Mouse (Mus musculus) heart, embryonic 13.5 days (tissue): ENCODE results near the gene Plekha5. TPM values are rescaled to one million over a fixed set of nuclear protein-coding genes. Genes with fewer than 3 reads are reported as not detected.

Source experiments
- ATAC-seq: fragments of 200-750 bp; cut with Nextera tagmentation; 2 replicates; pipeline ENCODE4 v1.8.0; 2017; ENCODE audit warnings: moderate TSS enrichment; ENCODE audit not compliant: insufficient number of reproducible peaks, low FRiP score, low TSS enrichment; ENCODE audit errors: extremely low read depth
- H3K27ac ChIP-seq: fragments of 300-500 bp; sonication (generic); replicated peaks from 2 replicates; pipeline ENCODE4 v1.5.1; 2015; ENCODE audit warnings: moderate library complexity, mild to moderate bottlenecking, inconsistent platforms
- H3K27me3 ChIP-seq: fragments of 300-500 bp; sonication (generic); replicated peaks from 2 replicates; pipeline ENCODE4 v1.6.1; 2015; ENCODE audit warnings: mild to moderate bottlenecking, inconsistent platforms
- H3K36me3 ChIP-seq: fragments of 300-500 bp; sonication (generic); 2 replicates; pipeline ENCODE4 v1.6.1; 2015; ENCODE audit warnings: mild to moderate bottlenecking, inconsistent platforms
- H3K4me1 ChIP-seq: fragments of 300-500 bp; sonication (generic); 2 replicates; pipeline ENCODE4 v1.6.1; 2015; ENCODE audit warnings: inconsistent platforms
- H3K4me2 ChIP-seq: fragments of 300-500 bp; sonication (generic); 2 replicates; pipeline ENCODE4 v1.6.1; 2015; ENCODE audit warnings: inconsistent platforms, mild to moderate bottlenecking, moderate library complexity
- H3K4me3 ChIP-seq: fragments of 300-500 bp; sonication (generic); 2 replicates; pipeline ENCODE4 v1.5.1; 2015; ENCODE audit warnings: moderate library complexity, mild to moderate bottlenecking, inconsistent platforms
- H3K9ac ChIP-seq: fragments of 300-500 bp; sonication (generic); 2 replicates; pipeline ENCODE4 v1.6.1; 2015; ENCODE audit warnings: inconsistent platforms, mild to moderate bottlenecking, moderate library complexity
- H3K9me3 ChIP-seq: fragments of 300-500 bp; sonication (generic); 2 replicates; pipeline ENCODE4 v1.6.1; 2016; ENCODE audit warnings: inconsistent platforms
- WGBS: fragments of 180-500 bp; shearing (Covaris S2); methylation state at CpG from one replicate; pipeline ENCODE4 v1.1.7; 2015; ENCODE audit warnings: mixed read lengths; 5-methylcytosine and 5-hydroxymethylcytosine counted together
- polyA plus RNA-seq: library from polyadenylated mRNA; unstranded; fragments of >200 nt; fragmentation: Nextera tagmentation; extraction: Ambion mirVana; gene quantifications from 2 replicates; pipeline ENCODE4 v1.2.1, GENCODE M21; 2015

Plekha5 gene
- polyA plus RNA-seq, 1 experiment from 2014 or later, result 18.7 TPM

GRCm38 (mm10) chr6:140456393-140457163 lies 32.7 kb downstream of the Plekha5 start:
- WGBS, result 85% methylated on average over 15 of the region's 15 CpGs
- no peak overlapping the region for H3K4me3 ChIP-seq
- no peak for ATAC-seq

GRCm38 (mm10) chr6:140460398-140460797 lies 36.5 kb downstream of the Plekha5 start:
- H3K27ac ChIP-seq, result no peak overlapping the region
- H3K4me3 ChIP-seq, result no peak overlapping the region
- no peak overlapping the region for H3K9ac ChIP-seq
- H3K27me3 ChIP-seq, result no peaks in the 10 kb centered on the region
- no peak overlapping the region for H3K4me2 ChIP-seq
- no peaks in the 10 kb centered on the region for H3K9me3 ChIP-seq
- no peak for ATAC-seq
- H3K36me3 ChIP-seq, result no peaks in the 10 kb centered on the region
- 84% methylated on average over 7 of the region's 7 CpGs for WGBS
- peaks cover 11% of the 10 kb centered on the region for H3K4me1 ChIP-seq

More at GRCm38 (mm10) chr6:140456393-140457163, 32.7 kb downstream of the Plekha5 start:
- Histone ChIP-seq H3K9ac (no peak overlapping the region), H3K4me2 (no peak overlapping the region), H3K9me3 (no peaks in the 10 kb centered on the region), H3K27ac (no peak overlapping the region), H3K4me1 (peaks cover 19% of the 10 kb centered on the region), H3K27me3 (no peaks in the 10 kb centered on the region), H3K36me3 (peaks cover 5% of the 10 kb centered on the region)

DNA sequence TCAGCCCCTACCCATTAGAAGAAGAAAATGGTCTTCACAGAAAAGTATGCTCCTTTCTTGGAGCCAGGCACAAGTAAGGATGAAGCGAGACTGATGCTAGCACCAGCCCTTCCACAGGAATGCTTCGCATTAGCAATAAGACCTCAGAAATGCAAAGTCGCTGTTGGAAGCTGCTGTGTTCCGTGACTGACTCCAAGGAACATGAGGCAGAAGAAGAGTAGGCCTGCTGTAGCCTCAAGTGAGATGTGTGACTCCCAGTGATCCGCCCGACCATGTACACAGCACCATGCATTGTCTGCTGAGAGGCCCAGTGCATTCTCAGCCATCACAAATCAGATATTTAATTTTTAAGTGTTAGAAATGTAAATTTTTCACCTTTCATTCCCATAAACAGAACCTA lies 41.0 kb downstream of the Plekha5 start:
- Histone ChIP-seq H3K4me3 (no peak overlapping the region), H3K9ac (no peak overlapping the region), H3K36me3 (no peaks in the 10 kb centered on the region), H3K4me1 (peaks cover 3% of the 10 kb centered on the region; the same call in 1 of the 2 replicates), H3K4me2 (no peak overlapping the region), H3K27me3 (no peaks in the 10 kb centered on the region), H3K9me3 (no peaks in the 10 kb centered on the region), H3K27ac (no peak overlapping the region)
- no peak for ATAC-seq
- WGBS, result 88% methylated on average over 6 of the region's 6 CpGs

DNA sequence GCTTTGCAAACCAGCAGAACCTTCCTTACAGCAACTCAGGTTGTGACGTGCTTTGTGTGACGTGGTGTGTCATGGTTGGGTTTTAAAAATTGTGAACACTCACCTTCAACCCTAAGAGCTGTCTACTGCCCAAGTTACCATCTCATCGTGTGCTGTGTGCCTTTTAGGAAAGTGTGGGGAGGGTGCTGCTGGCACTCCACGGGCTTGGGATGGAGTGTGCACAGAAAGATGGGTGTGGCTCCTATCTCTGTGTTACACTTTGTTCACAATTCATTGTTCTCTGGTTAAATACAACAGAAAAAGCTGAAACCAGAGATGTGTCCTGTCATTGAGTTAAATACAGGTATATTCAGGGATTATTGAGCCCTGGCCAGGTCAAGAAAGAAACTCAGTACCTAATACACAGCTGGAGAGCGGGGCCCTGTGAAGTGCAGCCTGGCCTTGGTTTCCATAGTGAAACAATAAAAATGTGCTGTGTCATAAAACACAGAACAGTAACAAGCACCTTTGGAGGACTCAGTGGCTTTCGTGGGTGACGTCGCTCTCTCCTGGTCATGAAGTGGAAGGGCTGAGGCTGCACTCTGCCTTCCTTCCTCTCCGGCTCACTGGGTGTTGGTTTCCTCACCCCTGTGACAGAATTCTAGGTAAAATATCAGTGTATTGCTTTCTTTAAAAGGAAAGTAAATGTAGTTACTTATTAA lies 42.2 kb downstream of the Plekha5 start:
- ATAC-seq, result no peak
- no peak overlapping the region for H3K4me3 ChIP-seq
- WGBS, result 81% methylated on average over 9 of the region's 9 CpGs

DNA sequence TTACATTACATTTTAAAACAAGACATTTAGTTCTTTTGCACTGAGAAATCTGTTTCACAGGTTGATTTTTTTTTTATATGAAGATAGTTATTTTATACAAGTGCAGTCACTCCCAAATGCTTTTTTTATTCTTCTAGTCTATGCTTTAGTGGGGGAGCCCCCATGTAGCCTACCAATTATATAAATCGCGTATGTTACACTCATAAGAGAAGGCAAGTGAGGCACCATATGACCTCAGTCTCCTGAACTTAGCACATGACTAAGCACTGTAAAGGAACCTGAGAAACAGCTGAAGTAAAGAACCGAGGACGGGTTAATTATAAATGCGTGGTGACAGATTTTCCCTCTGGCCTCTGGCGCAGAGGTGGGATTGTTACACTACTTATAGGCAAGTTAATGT lies 43.0 kb downstream of the Plekha5 start:
- Histone ChIP-seq H3K4me2 (no peak overlapping the region), H3K27me3 (no peaks in the 10 kb centered on the region), H3K4me3 (no peak overlapping the region), H3K36me3 (no peaks in the 10 kb centered on the region), H3K9me3 (no peaks in the 10 kb centered on the region), H3K4me1 (peaks cover 12% of the 10 kb centered on the region), H3K27ac (no peak overlapping the region), H3K9ac (no peak overlapping the region)
- ATAC-seq, result no peak
- WGBS, result 71% methylated on average over 6 of the region's 6 CpGs

More for the DNA sequence above, 42.2 kb downstream of the Plekha5 start:
- no peak overlapping the region for H3K9ac ChIP-seq
- H3K36me3 ChIP-seq, result no peaks in the 10 kb centered on the region
- no peak overlapping the region for H3K27ac ChIP-seq
- peaks cover 5% of the 10 kb centered on the region for H3K4me1 ChIP-seq
- H3K27me3 ChIP-seq, result no peaks in the 10 kb centered on the region
- H3K9me3 ChIP-seq, result no peaks in the 10 kb centered on the region
- H3K4me2 ChIP-seq, result no peak overlapping the region

DNA sequence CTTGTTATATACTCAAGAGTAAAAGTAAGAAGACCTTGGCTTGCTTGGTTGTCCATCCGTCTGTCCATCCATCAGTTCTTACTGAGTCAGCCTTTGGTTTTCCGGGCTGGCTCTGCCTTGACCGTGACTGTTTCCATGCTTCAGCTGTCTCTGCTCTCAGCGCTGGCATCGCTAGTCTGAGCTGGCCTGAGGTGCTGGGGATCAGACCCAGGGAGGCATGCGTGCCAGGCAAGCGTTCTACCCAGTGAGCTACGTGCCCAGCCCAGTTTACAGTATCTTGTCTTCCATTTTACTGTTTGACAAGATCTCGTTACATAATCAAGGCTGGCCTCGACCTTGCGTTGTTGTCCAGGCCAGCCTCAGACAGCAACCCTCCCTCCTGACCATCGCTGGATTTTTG lies 44.0 kb downstream of the Plekha5 start:
- no peak overlapping the region for H3K4me2 ChIP-seq
- ATAC-seq, result no peak
- peaks cover 18% of the 10 kb centered on the region for H3K4me1 ChIP-seq
- H3K4me3 ChIP-seq, result no peak overlapping the region
- H3K9me3 ChIP-seq, result no peaks in the 10 kb centered on the region
- 94% methylated on average over 12 of the region's 12 CpGs for WGBS
- H3K27me3 ChIP-seq, result no peaks in the 10 kb centered on the region
- no peak overlapping the region for H3K27ac ChIP-seq
- no peaks in the 10 kb centered on the region for H3K36me3 ChIP-seq
- H3K9ac ChIP-seq, result no peak overlapping the region

- no peak overlapping the region for H3K9ac ChIP-seq
- H3K36me3 ChIP-seq, result no peaks in the 10 kb centered on the region
- no peak overlapping the region for H3K4me2 ChIP-seq
- H3K4me3 ChIP-seq, result no peak overlapping the region
- 78% methylated on average over 6 of the region's 6 CpGs for WGBS
- no peak overlapping the region for H3K27ac ChIP-seq
- H3K9me3 ChIP-seq, result no peaks in the 10 kb centered on the region
- peaks cover 18% of the 10 kb centered on the region for H3K4me1 ChIP-seq
- H3K27me3 ChIP-seq, result no peaks in the 10 kb centered on the region
- no peak for ATAC-seq
Measured at GRCm38 (mm10) chr6:140469791-140470190, 45.9 kb downstream of the Plekha5 start.

DNA sequence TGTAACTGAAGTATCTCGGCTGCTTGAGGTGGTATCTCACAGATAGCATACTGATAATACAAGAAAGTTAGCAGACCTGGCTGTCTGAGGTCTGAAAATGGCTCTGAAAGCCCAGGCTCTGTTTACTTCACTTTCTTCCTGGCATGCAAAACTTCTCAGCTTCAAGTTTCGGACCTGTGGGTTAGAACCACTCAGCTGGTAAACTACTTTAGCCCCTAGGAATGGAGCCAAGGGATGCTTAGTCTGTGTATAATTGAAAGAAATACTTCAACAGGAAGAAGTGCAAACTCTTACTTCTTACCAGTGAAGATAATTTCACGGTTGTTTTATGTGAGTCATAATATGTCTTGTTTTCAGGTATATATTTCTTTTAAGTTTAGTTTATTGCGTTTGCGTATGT lies 47.9 kb downstream of the Plekha5 start:
- Histone ChIP-seq H3K4me1 (peaks cover 18% of the 10 kb centered on the region), H3K9me3 (no peaks in the 10 kb centered on the region), H3K4me3 (no peak overlapping the region), H3K27me3 (no peaks in the 10 kb centered on the region), H3K4me2 (no peak overlapping the region), H3K36me3 (no peaks in the 10 kb centered on the region), H3K9ac (no peak overlapping the region), H3K27ac (no peak overlapping the region; the same call in 1 of the 2 replicates)
- ATAC-seq, result no peak
- 62% methylated on average over 5 of the region's 5 CpGs for WGBS

GRCm38 (mm10) chr6:140472345-140472744 lies 48.5 kb downstream of the Plekha5 start:
- Histone ChIP-seq H3K4me3 (no peak overlapping the region), H3K4me1 (peaks cover 24% of the 10 kb centered on the region), H3K27ac (no peak overlapping the region), H3K36me3 (no peaks in the 10 kb centered on the region), H3K9me3 (no peaks in the 10 kb centered on the region), H3K9ac (no peak overlapping the region), H3K27me3 (no peaks in the 10 kb centered on the region), H3K4me2 (no peak overlapping the region)
- WGBS, result 52% methylated on average over 4 of the region's 4 CpGs
- no peak for ATAC-seq

DNA sequence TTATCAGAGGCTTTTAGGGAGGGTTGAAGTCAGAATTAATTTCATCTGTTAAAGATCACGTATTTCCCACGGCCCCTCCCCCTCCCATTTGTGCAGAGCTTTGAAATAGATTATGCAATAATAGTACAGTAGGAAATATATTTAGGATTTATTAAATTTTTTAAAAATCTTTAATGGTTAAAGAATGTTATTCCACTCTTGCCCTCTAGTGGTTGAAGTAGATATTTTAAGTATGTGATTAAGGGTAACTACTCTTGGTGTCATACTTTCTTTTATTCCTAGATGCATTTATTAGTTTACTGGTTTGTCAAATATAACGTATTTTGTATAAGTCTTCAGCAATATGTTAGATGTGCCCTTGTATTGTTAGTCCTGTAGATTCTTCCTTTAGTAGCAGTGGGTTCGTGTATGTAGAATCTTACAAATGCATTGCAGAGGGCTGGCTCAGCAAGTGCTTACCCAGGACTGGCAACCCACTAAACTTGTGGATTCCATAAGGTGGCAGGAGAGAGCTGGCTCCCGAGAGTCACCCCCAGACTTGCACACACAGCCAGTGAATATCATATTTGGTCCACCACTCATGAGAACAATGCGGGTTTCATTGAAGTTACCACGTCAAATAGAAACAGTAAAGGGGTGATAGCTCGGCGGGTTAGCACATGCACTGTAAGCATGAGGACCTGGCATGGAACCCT lies 51.7 kb downstream of the Plekha5 start:
- no peak overlapping the region for H3K4me3 ChIP-seq
- no peak for ATAC-seq
- 79% methylated on average over 9 of the region's 9 CpGs for WGBS
- H3K9ac ChIP-seq, result no peak overlapping the region
- no peaks in the 10 kb centered on the region for H3K9me3 ChIP-seq
- H3K4me2 ChIP-seq, result no peak overlapping the region
- H3K27me3 ChIP-seq, result no peaks in the 10 kb centered on the region
- no peak overlapping the region for H3K27ac ChIP-seq
- no peaks in the 10 kb centered on the region for H3K36me3 ChIP-seq
- peaks cover 34% of the 10 kb centered on the region for H3K4me1 ChIP-seq

DNA sequence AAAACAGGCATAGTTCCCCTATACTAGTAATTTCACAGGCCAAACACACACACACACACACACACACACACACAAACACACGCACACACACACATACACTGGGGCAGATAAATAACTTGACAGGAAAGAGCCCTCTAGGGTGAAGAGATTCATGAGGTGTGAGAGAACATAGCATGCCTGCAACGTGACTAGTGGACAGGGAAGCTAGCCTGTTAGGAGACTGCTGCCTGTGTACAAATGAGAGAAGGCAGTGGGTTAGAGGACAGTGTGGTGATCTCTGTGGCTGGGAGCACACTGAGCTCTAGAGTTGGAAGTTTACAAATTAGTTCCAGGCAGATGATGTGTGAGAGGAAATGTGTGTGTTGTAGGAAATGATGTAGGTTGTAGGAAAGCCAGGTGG lies 53.1 kb downstream of the Plekha5 start:
- Histone ChIP-seq H3K36me3 (no peaks in the 10 kb centered on the region), H3K9me3 (no peaks in the 10 kb centered on the region), H3K4me1 (peaks cover 28% of the 10 kb centered on the region), H3K4me3 (no peak overlapping the region), H3K27me3 (no peaks in the 10 kb centered on the region), H3K9ac (0 out of 2 replicates have a peak overlapping the region, but pooled peaks have one; percentile 28), H3K27ac (peak overlapping the region; percentile 21; the same call in 1 of the 2 replicates), H3K4me2 (no peak overlapping the region)
- ATAC-seq, result no peak
- WGBS, result 30% methylated on average over 2 of the region's 2 CpGs
